Mouse (Mus musculus) midbrain, embryonic 14.5 days (tissue): ENCODE measurements around the gene Gnb2. TPM values are rescaled to one million over a fixed set of nuclear protein-coding genes. Genes with fewer than 3 reads are reported as not detected.

ENCODE experiments used
- ATAC-seq: fragments of 200-750 bp; cut with Nextera tagmentation; 2 replicates; pipeline ENCODE4 v1.8.0; 2017; ENCODE audit warnings: moderate number of reproducible peaks, moderate library complexity; ENCODE audit not compliant: low FRiP score, low TSS enrichment
- DNase-seq: peaks from one replicate; pipeline ENCODE4 v3.0.0-alpha.2; 2015
- H3K27ac ChIP-seq: fragments of 300-500 bp; sonication (generic); replicated peaks from 2 replicates; pipeline ENCODE4 v1.5.1; 2014; ENCODE audit warnings: mild to moderate bottlenecking, low read depth, low read length, moderate library complexity
- H3K27me3 ChIP-seq: fragments of 300-500 bp; sonication (generic); 2 replicates; pipeline ENCODE4 v1.6.1; 2014; ENCODE audit warnings: low read length, control low read depth, mixed read lengths; ENCODE audit not compliant: control insufficient read depth, insufficient read depth
- H3K36me3 ChIP-seq: fragments of 300-500 bp; sonication (generic); 2 replicates; pipeline ENCODE4 v1.6.1; 2014; ENCODE audit warnings: low read length, control low read depth; ENCODE audit not compliant: control insufficient read depth, insufficient read depth
- H3K4me1 ChIP-seq: fragments of 300-500 bp; sonication (generic); 2 replicates; pipeline ENCODE4 v1.6.1; 2014; ENCODE audit warnings: mild to moderate bottlenecking, antibody characterized with exemption, low read length, control low read depth; ENCODE audit not compliant: control insufficient read depth, insufficient read depth
- H3K4me2 ChIP-seq: fragments of 300-500 bp; sonication (generic); 2 replicates; pipeline ENCODE4 v1.6.1; 2014; ENCODE audit warnings: mild to moderate bottlenecking, low read length, moderate library complexity
- H3K4me3 ChIP-seq: fragments of 300-500 bp; sonication (generic); replicated peaks from 2 replicates; pipeline ENCODE4 v1.5.1; 2014; ENCODE audit warnings: low read depth, low read length
- H3K9ac ChIP-seq: fragments of 300-500 bp; sonication (generic); replicated peaks from 2 replicates; pipeline ENCODE4 v1.6.1; 2014; ENCODE audit warnings: mild to moderate bottlenecking, low read length, moderate library complexity
- H3K9me3 ChIP-seq: fragments of 300-500 bp; sonication (generic); 2 replicates; pipeline ENCODE4 v1.6.1; 2016; ENCODE audit warnings: low read length, control low read depth, mixed read lengths; ENCODE audit not compliant: control insufficient read depth
- WGBS: fragments of 180-500 bp; shearing (Covaris S2); extraction: QIAGEN DNeasy Blood & Tissue Kit; methylation state at CpG from one replicate; pipeline ENCODE4 v1.1.7; 2014; 5-methylcytosine and 5-hydroxymethylcytosine counted together
- polyA plus RNA-seq: library from polyadenylated mRNA; unstranded; fragments of >200 nt; fragmentation: Nextera tagmentation; extraction: Ambion mirVana; gene quantifications from 2 replicates; pipeline ENCODE4 v1.2.1, GENCODE M21; 2014

Gnb2 gene
- polyA plus RNA-seq, 1 experiment from 2014 or later = 633 TPM

GRCm38 (mm10) chr5:137519691-137520550 lies 13.4 kb downstream of the Gnb2 start:
- Histone ChIP-seq H3K27ac (no peak overlapping the region), H3K9ac (no peak overlapping the region), H3K9me3 (no peaks in the 10 kb centered on the region), H3K4me1 (no peaks in the 10 kb centered on the region), H3K27me3 (no peaks in the 10 kb centered on the region), H3K36me3 (peaks cover 71% of the 10 kb centered on the region), H3K4me3 (no peak overlapping the region), H3K4me2 (no peak overlapping the region)
- no peak for ATAC-seq
- DNase-seq = no peak
- 93% methylated on average over 27 of the region's 27 CpGs for WGBS

- no peak within 1 kb of the TSS for H3K4me3 ChIP-seq
- 76% methylated on average over 5 of the region's 5 CpGs for WGBS
- no peak for ATAC-seq
- H3K36me3 ChIP-seq = peaks cover 56% of the 10 kb centered on the region
- H3K27ac ChIP-seq = no peak within 1 kb of the TSS
- H3K9me3 ChIP-seq = no peaks in the 10 kb centered on the region
- no peak within 1 kb of the TSS for H3K9ac ChIP-seq
- H3K27me3 ChIP-seq = no peaks in the 10 kb centered on the region
- H3K4me2 ChIP-seq = no peak within 1 kb of the TSS
- H3K4me1 ChIP-seq = peaks cover 10% of the 10 kb centered on the region
- DNase-seq = no peak
These were observed 14.9 kb downstream of the Gnb2 start, which contains the start of gene Gigyf1 for GRCm38 (mm10) chr5:137518436-137518835. Gene Gigyf1 (plus strand): TSS chr5:137518548.

GRCm38 (mm10) chr5:137514811-137515210 lies 18.5 kb downstream of the Gnb2 start:
- Histone ChIP-seq H3K4me2 (no peak overlapping the region; the same call in 1 of the 2 replicates), H3K27ac (no peak overlapping the region), H3K9me3 (no peaks in the 10 kb centered on the region), H3K27me3 (no peaks in the 10 kb centered on the region), H3K36me3 (peaks cover 20% of the 10 kb centered on the region), H3K9ac (no peak overlapping the region), H3K4me3 (no peak overlapping the region), H3K4me1 (peaks cover 26% of the 10 kb centered on the region)
- WGBS = 89% methylated on average over 3 of the region's 3 CpGs
- DNase-seq = no peak
- ATAC-seq = no peak

- peaks cover 13% of the 10 kb centered on the region for H3K36me3 ChIP-seq
- no peak overlapping the region for H3K9ac ChIP-seq
- no peaks in the 10 kb centered on the region for H3K27me3 ChIP-seq
- 80% methylated on average over 12 of the region's 12 CpGs for WGBS
- H3K4me2 ChIP-seq = no peak overlapping the region; the same call in 1 of the 2 replicates
- H3K4me1 ChIP-seq = peaks cover 26% of the 10 kb centered on the region
- ATAC-seq = no peak
- H3K9me3 ChIP-seq = no peaks in the 10 kb centered on the region
- no peak overlapping the region for H3K4me3 ChIP-seq
- no peak for DNase-seq
- no peak overlapping the region; the same call in 1 of the 2 replicates for H3K27ac ChIP-seq
These were observed 19.2 kb downstream of the Gnb2 start for GRCm38 (mm10) chr5:137513951-137514721.

- ATAC-seq = no peak
- H3K9ac ChIP-seq = peak overlapping the region; percentile 23; the same call in 1 of the 2 replicates
- no peak overlapping the region for H3K27ac ChIP-seq
- no peaks in the 10 kb centered on the region for H3K27me3 ChIP-seq
- 78% methylated on average over 11 of the region's 11 CpGs for WGBS
- no peak overlapping the region for H3K4me3 ChIP-seq
- peaks cover 26% of the 10 kb centered on the region for H3K4me1 ChIP-seq
- H3K4me2 ChIP-seq = peak overlapping the region; percentile 72
- peaks cover 3% of the 10 kb centered on the region; the same call in 1 of the 2 replicates for H3K36me3 ChIP-seq
- no peaks in the 10 kb centered on the region for H3K9me3 ChIP-seq
- peak; percentile 80 for DNase-seq
These were observed 20.2 kb downstream of the Gnb2 start for GRCm38 (mm10) chr5:137512847-137513794.

GRCm38 (mm10) chr5:137511706-137512105 lies 21.6 kb downstream of the Gnb2 start:
- Histone ChIP-seq H3K27me3 (no peaks in the 10 kb centered on the region), H3K4me3 (peak overlapping the region; percentile 98), H3K9ac (peak overlapping the region; percentile 99), H3K9me3 (no peaks in the 10 kb centered on the region), H3K4me1 (peaks cover 26% of the 10 kb centered on the region), H3K4me2 (peak overlapping the region; percentile 72), H3K27ac (0 out of 2 replicates have a peak overlapping the region, but pooled peaks have one; percentile 86), H3K36me3 (no peaks in the 10 kb centered on the region)
- 56% methylated on average over 3 of the region's 3 CpGs for WGBS
- DNase-seq (no peak), ATAC-seq (no peak)

- H3K27me3 ChIP-seq = no peaks in the 10 kb centered on the region
- peak overlapping the region; percentile 72 for H3K4me2 ChIP-seq
- H3K27ac ChIP-seq = peak overlapping the region; percentile 86
- H3K9ac ChIP-seq = peak overlapping the region; percentile 99
- WGBS = 0% methylated on average over 30 of the region's 83 CpGs
- peak; percentile 57 for DNase-seq
- peak overlapping the region; percentile 98 for H3K4me3 ChIP-seq
- H3K4me1 ChIP-seq = peaks cover 26% of the 10 kb centered on the region
- no peaks in the 10 kb centered on the region for H3K36me3 ChIP-seq
- H3K9me3 ChIP-seq = no peaks in the 10 kb centered on the region
- peak; percentile 72 for ATAC-seq
These were observed 22.5 kb downstream of the Gnb2 start for GRCm38 (mm10) chr5:137510573-137511390.
